Mouse (Mus musculus) cerebellum, adult (tissue): ENCODE data around the gene Cd9.
"Not testable (repeated sequence)": the region's sequence is repeated elsewhere in the genome, so short reads cannot be mapped to it uniquely, and the experiment has no call there.

ENCODE experiments used
- ATAC-seq: cut with Nextera tagmentation; 2 replicates; pipeline ENCODE4 v1.9.2; 2017; ENCODE audit warnings: mild to moderate bottlenecking, moderate library complexity, mixed read lengths; ENCODE audit not compliant: insufficient number of reproducible peaks, low FRiP score, low TSS enrichment

The Cd9 gene

GRCm38 (mm10) chr6:125504622-125505355 is 10.2 kb upstream of the Cd9 start:
- ATAC-seq: no peak

- no peak for ATAC-seq
These were observed 8.7 kb upstream of the Cd9 start for GRCm38 (mm10) chr6:125503186-125503802.

- ATAC-seq: no peak
These were observed 3.5 kb upstream of the Cd9 start for GRCm38 (mm10) chr6:125498062-125498461.

- ATAC-seq: no peak
These were observed 1.8 kb upstream of the Cd9 start for GRCm38 (mm10) chr6:125496417-125496816.

- no peak for ATAC-seq
These were observed 770 bp upstream of the Cd9 start for GRCm38 (mm10) chr6:125495361-125495760.

GRCm38 (mm10) chr6:125493147-125493546 is 1.4 kb downstream of the Cd9 start:
- ATAC-seq: no peak

- no peak for ATAC-seq
These were observed 1.9 kb downstream of the Cd9 start for GRCm38 (mm10) chr6:125492664-125493063.

- no peak for ATAC-seq
These were observed 2.6 kb downstream of the Cd9 start for GRCm38 (mm10) chr6:125492033-125492432.

- ATAC-seq: no peak
These were observed 3.2 kb downstream of the Cd9 start for GRCm38 (mm10) chr6:125491393-125491792.

GRCm38 (mm10) chr6:125489881-125490559 is 4.6 kb downstream of the Cd9 start:
- no peak for ATAC-seq

- no peak for ATAC-seq
These were observed 9.0 kb downstream of the Cd9 start for GRCm38 (mm10) chr6:125485589-125485988.

GRCm38 (mm10) chr6:125484721-125485120 is 9.9 kb downstream of the Cd9 start:
- ATAC-seq: no peak

- ATAC-seq: not testable (repeated sequence)
These were observed 10.3 kb downstream of the Cd9 start for GRCm38 (mm10) chr6:125484313-125484660.

- ATAC-seq: no peak
These were observed 10.9 kb downstream of the Cd9 start for GRCm38 (mm10) chr6:125483515-125484312.

- ATAC-seq: no peak
These were observed 12.2 kb downstream of the Cd9 start for GRCm38 (mm10) chr6:125482427-125482831.

GRCm38 (mm10) chr6:125481667-125482390 is 12.8 kb downstream of the Cd9 start:
- no peak for ATAC-seq

- ATAC-seq: no peak
These were observed 13.9 kb downstream of the Cd9 start for GRCm38 (mm10) chr6:125480396-125481361.

- no peak for ATAC-seq
These were observed 15.2 kb downstream of the Cd9 start for GRCm38 (mm10) chr6:125479359-125479758.
